Mouse (Mus musculus) spleen, adult 2 months (tissue): ENCODE data around the gene Agl. TPM values are rescaled to one million over a fixed set of nuclear protein-coding genes. Genes with fewer than 3 reads are reported as not detected.
"Not testable (repeated sequence)": the region's sequence is repeated elsewhere in the genome, so short reads cannot be mapped to it uniquely, and the experiment has no call there.

Experiments used
- DNase-seq, 2 experiments: peaks; one replicate each; pipeline versions ENCODE4 v3.0.0 to v3.0.0-alpha.2; 2012 to 2021; ENCODE audit warnings: low spot score in 2 of 2, low read depth in 1 of 2
- H3K27ac ChIP-seq: fragments of 200-500 bp; 2 replicates; pipeline ENCODE4 v1.5.1; 2012; ENCODE audit warnings: low read length, inconsistent platforms; ENCODE audit not compliant: insufficient read depth
- H3K27me3 ChIP-seq: fragments of 200-500 bp; 2 replicates; pipeline ENCODE4 v1.6.1; 2012; ENCODE audit warnings: mild to moderate bottlenecking, moderate library complexity, low read length, inconsistent platforms; ENCODE audit not compliant: control insufficient read depth, insufficient read depth
- H3K36me3 ChIP-seq: fragments of 200-500 bp; 2 replicates; pipeline ENCODE4 v1.6.1; 2012; ENCODE audit warnings: mild to moderate bottlenecking, low read length, inconsistent platforms; ENCODE audit not compliant: control insufficient read depth, insufficient read depth
- H3K4me1 ChIP-seq: fragments of 200-500 bp; 2 replicates; pipeline ENCODE4 v1.6.1; 2011; ENCODE audit warnings: inconsistent platforms; ENCODE audit not compliant: control insufficient read depth, insufficient read depth, insufficient read length
- H3K4me3 ChIP-seq: fragments of 200-500 bp; 2 replicates; pipeline ENCODE4 v1.5.1; 2011; ENCODE audit warnings: mild to moderate bottlenecking, inconsistent platforms; ENCODE audit not compliant: insufficient read depth, insufficient read length; ENCODE audit errors: extremely low read depth
- CTCF ChIP-seq: fragments of 200-500 bp; IDR thresholded peaks from 2 replicates; pipeline ENCODE4 v1.5.1; 2011; ENCODE audit warnings: mild to moderate bottlenecking, inconsistent platforms; ENCODE audit not compliant: insufficient read depth, insufficient read length, insufficient replicate concordance; ENCODE audit errors: extremely low read depth
- POLR2A ChIP-seq: fragments of 200-500 bp; IDR thresholded peaks from 2 replicates; pipeline ENCODE4 v1.6.1; 2011; ENCODE audit warnings: low read depth, low read length, inconsistent platforms
- WGBS: fragments of 180-500 bp; shearing (Covaris S2); methylation state at CpG from one replicate; pipeline ENCODE4 v1.1.7; 2018; 5-methylcytosine and 5-hydroxymethylcytosine counted together
- polyA plus RNA-seq: library from polyadenylated mRNA; depleted of rRNA; stranded (reverse); fragments of >200 nt; gene quantifications from 2 replicates; pipeline ENCODE4 v1.2.3, GENCODE M21; 2012

The Agl gene
- polyA plus RNA-seq, 1 experiment: 2.5 TPM

DNA sequence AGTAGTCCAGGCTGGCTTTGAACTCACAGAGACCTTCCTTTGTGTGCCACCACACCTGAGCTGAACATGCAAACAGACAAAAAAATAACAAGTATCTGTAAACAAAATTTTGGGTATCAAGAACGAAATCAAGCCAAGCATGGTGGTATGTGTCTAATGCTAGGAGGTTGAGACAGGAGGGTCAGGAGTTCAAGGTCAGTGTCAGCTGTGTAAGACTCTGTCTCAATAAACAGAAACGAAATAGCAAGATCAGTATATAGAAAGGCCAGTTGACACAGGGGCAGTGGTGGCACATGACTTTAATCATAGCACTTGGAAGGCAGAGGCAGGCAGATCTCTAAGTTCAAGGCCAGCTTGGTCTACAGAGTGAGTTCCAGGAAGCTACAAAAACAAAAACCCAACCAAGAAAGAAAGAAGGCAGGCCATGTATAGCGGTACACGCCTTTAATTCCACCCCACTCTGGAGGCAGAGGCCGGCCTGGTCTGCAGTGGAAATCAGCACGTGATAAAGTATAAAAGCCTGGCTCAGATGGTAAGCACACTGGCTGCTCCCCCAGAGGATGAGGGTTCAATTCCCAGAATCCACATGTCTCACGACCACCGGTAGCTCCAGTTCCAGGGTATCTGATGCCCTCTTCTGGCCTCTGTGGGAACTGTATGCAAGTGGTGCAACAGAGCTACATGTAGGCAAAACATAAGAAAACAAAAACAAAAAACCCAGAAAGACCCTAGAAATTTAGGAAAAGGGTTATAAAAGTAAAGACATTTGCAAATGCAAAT lies 59.4 kb downstream of the Agl start:
- peaks cover 7% of the 10 kb centered on the region for H3K36me3 ChIP-seq
- TF ChIP-seq POLR2A (no peak), CTCF (0 out of 2 replicates have a peak, but pooled peaks have one; percentile 14)

GRCm38 (mm10) chr3:116747648-116748047 lies 60.3 kb downstream of the Agl start:
- not testable (repeated sequence) for H3K36me3 ChIP-seq, DNase-seq, H3K27ac ChIP-seq, H3K4me3 ChIP-seq, H3K4me1 ChIP-seq, H3K27me3 ChIP-seq
- 93% methylated on average over 7 of the region's 7 CpGs for WGBS

More for the DNA sequence above, 59.4 kb downstream of the Agl start:
- H3K4me1 ChIP-seq: no peaks in the 10 kb centered on the region
- peak in 1 of 2 experiments; percentile 17 for DNase-seq
- H3K27me3 ChIP-seq: no peaks in the 10 kb centered on the region
- 74% methylated on average over 8 of the region's 8 CpGs for WGBS
- no peak overlapping the region for H3K4me3 ChIP-seq
- H3K27ac ChIP-seq: no peak overlapping the region

DNA sequence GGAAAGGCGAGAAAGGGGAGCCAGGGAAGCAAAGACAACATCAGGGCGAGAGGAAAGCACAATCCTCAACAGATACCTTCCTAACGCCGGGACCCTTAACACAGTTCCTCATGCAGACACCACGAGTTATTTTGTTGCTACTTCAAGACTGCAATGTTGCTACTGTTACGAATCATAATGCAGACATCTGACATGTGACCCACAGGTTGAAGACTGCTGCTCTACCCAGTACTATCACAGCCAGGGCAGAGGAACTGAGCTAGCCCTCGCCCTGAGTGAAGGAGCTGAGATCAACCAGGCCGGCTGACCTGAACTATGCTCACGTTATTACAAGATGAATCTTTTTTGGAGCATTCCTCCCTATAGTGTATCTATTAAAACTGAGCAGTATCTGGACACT lies 67.0 kb downstream of the Agl start:
- TF ChIP-seq POLR2A (no peak), CTCF (no peak)
- no peaks in the 10 kb centered on the region for H3K27me3 ChIP-seq
- peaks cover 3% of the 10 kb centered on the region; the same call in 1 of the 2 replicates for H3K36me3 ChIP-seq
- 79% methylated on average over 9 of the region's 9 CpGs for WGBS
- H3K27ac ChIP-seq: no peak overlapping the region
- no peak overlapping the region for H3K4me3 ChIP-seq
- DNase-seq: no peak
- H3K4me1 ChIP-seq: no peaks in the 10 kb centered on the region

- Histone ChIP-seq H3K4me1 (no peaks in the 10 kb centered on the region), H3K36me3 (peaks cover 3% of the 10 kb centered on the region; the same call in 1 of the 2 replicates), H3K27me3 (no peaks in the 10 kb centered on the region), H3K27ac (no peak overlapping the region), H3K4me3 (no peak overlapping the region)
- no peak for TF ChIP-seq POLR2A
- TF ChIP-seq CTCF: no peak
- 69% methylated on average over 5 of the region's 5 CpGs for WGBS
- DNase-seq: no peak
These were observed 67.9 kb downstream of the Agl start for GRCm38 (mm10) chr3:116740106-116740505.

DNA sequence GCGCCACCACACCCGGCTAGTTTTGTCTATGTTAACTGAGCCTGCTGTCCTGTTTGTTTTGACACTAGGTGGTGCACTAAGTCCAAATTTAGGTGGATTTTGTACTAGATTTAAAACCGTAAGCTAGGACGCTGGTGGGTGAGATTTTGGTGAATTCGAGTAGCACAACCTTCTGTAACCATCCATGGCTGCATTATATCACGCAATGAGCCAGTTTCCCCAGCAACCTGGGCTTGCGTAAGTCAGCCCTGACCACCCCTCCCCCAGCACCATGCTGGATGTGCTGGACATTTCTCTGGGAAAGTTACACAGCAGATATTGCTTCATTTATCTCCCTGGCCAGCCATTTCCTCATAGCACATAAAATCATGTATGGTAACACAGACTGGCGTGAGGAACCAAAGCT lies 70.6 kb downstream of the Agl start:
- H3K36me3 ChIP-seq: no peaks in the 10 kb centered on the region
- H3K4me3 ChIP-seq: no peak overlapping the region
- WGBS: 81% methylated on average over 8 of the region's 8 CpGs
- no peak for TF ChIP-seq CTCF
- TF ChIP-seq POLR2A: no peak
- H3K27me3 ChIP-seq: no peaks in the 10 kb centered on the region
- no peak for DNase-seq
- no peaks in the 10 kb centered on the region for H3K4me1 ChIP-seq
- H3K27ac ChIP-seq: no peak overlapping the region

- no peak for TF ChIP-seq CTCF
- no peaks in the 10 kb centered on the region for H3K27me3 ChIP-seq
- H3K27ac ChIP-seq: no peak overlapping the region
- no peak for DNase-seq
- 81% methylated on average over 2 of the region's 2 CpGs for WGBS
- H3K4me1 ChIP-seq: no peaks in the 10 kb centered on the region
- H3K36me3 ChIP-seq: no peaks in the 10 kb centered on the region
- no peak overlapping the region for H3K4me3 ChIP-seq
These were observed 78.3 kb downstream of the Agl start for GRCm38 (mm10) chr3:116729483-116730174.

GRCm38 (mm10) chr3:116726807-116727206 lies 81.2 kb downstream of the Agl start:
- Histone ChIP-seq H3K27me3 (no peaks in the 10 kb centered on the region), H3K4me3 (no peak overlapping the region)

More at GRCm38 (mm10) chr3:116726807-116727206, 81.2 kb downstream of the Agl start:
- no peak for TF ChIP-seq CTCF
- no peak for TF ChIP-seq POLR2A
- Histone ChIP-seq H3K36me3 (no peaks in the 10 kb centered on the region), H3K4me1 (no peaks in the 10 kb centered on the region), H3K27ac (no peak overlapping the region)
- DNase-seq: no peak
- 34% methylated on average over 9 of the region's 9 CpGs for WGBS
